Mouse (Mus musculus): Measurements from ENCODE around the gene Nck2. TPM values are rescaled to one million over a fixed set of nuclear protein-coding genes. Genes with fewer than 3 reads are reported as not detected.

Nck2 gene
- polyA plus RNA-seq, 1 experiment from 2014 or later, result 35.0 TPM

GRCm38 (mm10) chr1:43501143-43501919 lies 57.0 kb downstream of the Nck2 start:
- no peak for DNase-seq (ENCODE audit: low spot score)
- Histone ChIP-seq H3K27ac (replicated peaks) (no peak overlapping the region), H3K36me3 (no peaks in the 10 kb centered on the region), H3K9me3 (replicated peaks) (no peaks in the 10 kb centered on the region), H3K4me1 (peaks cover 35% of the 10 kb centered on the region), H3K27me3 (ENCODE audit: low read depth, poor library complexity, severe bottlenecking) (no peaks in the 10 kb centered on the region), H3K4me3 (no peak overlapping the region)
- 91% methylated on average over 6 of the region's 6 CpGs for WGBS

DNA sequence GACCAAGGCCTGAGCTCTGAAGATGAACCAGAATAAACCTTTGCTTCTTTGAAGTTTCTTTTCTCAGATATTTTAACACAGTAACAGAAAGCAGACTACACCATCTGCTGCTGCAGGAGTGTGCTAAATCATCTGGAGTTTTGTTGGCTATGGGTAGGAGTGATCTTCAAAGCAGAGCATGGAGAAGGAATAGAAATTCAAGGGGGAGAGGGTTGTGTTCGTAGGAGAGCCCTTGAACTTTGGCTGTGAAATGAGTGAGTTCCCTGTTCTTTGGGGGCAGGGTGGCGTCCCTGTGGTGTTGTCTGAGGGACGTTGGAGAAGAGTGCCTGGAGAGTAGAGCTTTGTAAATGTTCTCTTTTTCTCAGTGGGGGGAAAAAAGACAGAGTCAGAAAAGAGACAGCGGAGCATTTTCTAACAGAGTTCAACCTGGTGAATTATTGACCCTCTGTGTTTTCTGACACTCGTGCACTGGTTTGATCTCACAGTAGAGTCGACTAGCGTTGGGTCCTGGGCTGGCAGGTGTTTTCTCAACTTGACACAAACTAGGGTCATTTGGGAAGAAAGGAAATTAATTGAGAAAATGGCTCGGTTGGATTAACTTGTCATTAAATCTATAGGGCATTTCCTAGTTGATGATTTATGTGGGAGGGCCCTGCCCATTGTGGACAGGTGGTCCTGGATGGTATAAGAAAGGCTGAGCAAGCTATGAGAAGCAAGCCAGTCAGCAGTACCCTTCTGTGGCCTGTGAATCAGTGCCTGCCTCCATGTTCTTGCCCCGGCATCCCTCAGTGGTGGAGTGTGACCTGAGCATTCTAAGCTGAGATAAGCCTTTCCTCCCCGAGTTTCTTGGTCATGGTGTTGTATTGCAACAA lies 57.8 kb downstream of the Nck2 start:
- Histone ChIP-seq H3K4me3 (no peak overlapping the region), H3K9me3 (replicated peaks) (no peaks in the 10 kb centered on the region), H3K27ac (replicated peaks) (no peak overlapping the region), H3K36me3 (no peaks in the 10 kb centered on the region), H3K27me3 (ENCODE audit: low read depth, poor library complexity, severe bottlenecking) (no peaks in the 10 kb centered on the region), H3K4me1 (peaks cover 35% of the 10 kb centered on the region)
- whole genome bisulfite sequencing, result 73% methylated on average over 10 of the region's 10 CpGs
- DNase-seq (ENCODE audit: low spot score), result no peak

- no peaks in the 10 kb centered on the region for H3K9me3 ChIP-seq (replicated peaks)
- peaks cover 31% of the 10 kb centered on the region for H3K4me1 ChIP-seq
- no peak for DNase-seq (ENCODE audit: low spot score)
- no peak overlapping the region for H3K27ac ChIP-seq (replicated peaks)
- no peaks in the 10 kb centered on the region for H3K27me3 ChIP-seq (ENCODE audit: low read depth, poor library complexity, severe bottlenecking)
- H3K4me3 ChIP-seq, result no peak overlapping the region
- H3K36me3 ChIP-seq, result no peaks in the 10 kb centered on the region
- 77% methylated on average over 8 of the region's 8 CpGs for WGBS
These were observed 58.4 kb downstream of the Nck2 start for GRCm38 (mm10) chr1:43502792-43503146.

DNA sequence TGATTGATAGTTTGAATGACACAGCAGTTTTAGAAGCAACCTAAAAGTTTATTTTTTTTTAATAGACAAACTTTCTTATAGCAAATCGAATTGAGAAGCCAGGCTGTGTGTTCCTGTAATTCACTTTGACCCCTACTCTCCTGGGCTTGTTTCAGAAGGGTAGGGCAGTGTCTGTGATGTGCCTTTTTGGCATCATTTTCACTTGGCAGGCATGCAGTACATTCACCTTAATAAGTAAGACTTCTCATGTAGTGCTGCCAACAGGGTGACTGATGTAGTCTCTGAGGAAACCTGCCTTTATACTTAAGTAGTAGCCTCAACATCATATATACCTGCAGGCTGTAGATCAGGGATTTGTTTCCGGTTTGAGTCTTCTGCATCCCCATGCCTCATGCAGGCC lies 58.9 kb downstream of the Nck2 start:
- Histone ChIP-seq H3K4me1 (peaks cover 27% of the 10 kb centered on the region), H3K36me3 (no peaks in the 10 kb centered on the region), H3K27ac (replicated peaks) (no peak overlapping the region), H3K4me3 (no peak overlapping the region), H3K9me3 (replicated peaks) (no peaks in the 10 kb centered on the region), H3K27me3 (ENCODE audit: low read depth, poor library complexity, severe bottlenecking) (no peaks in the 10 kb centered on the region)
- WGBS, result 81% methylated on average over 2 of the region's 2 CpGs
- DNase-seq (ENCODE audit: low spot score), result no peak

GRCm38 (mm10) chr1:43503676-43504075 lies 59.3 kb downstream of the Nck2 start:
- DNase-seq (ENCODE audit: low spot score), result no peak
- 90% methylated on average over 6 of the region's 6 CpGs for WGBS
- Histone ChIP-seq H3K36me3 (0 out of 2 replicates have a peak, but pooled peaks cover under 1% of the 10 kb centered on the region), H3K27ac (replicated peaks) (no peak overlapping the region), H3K4me1 (peaks cover 27% of the 10 kb centered on the region), H3K27me3 (ENCODE audit: low read depth, poor library complexity, severe bottlenecking) (no peaks in the 10 kb centered on the region), H3K4me3 (no peak overlapping the region), H3K9me3 (replicated peaks) (no peaks in the 10 kb centered on the region)

DNA sequence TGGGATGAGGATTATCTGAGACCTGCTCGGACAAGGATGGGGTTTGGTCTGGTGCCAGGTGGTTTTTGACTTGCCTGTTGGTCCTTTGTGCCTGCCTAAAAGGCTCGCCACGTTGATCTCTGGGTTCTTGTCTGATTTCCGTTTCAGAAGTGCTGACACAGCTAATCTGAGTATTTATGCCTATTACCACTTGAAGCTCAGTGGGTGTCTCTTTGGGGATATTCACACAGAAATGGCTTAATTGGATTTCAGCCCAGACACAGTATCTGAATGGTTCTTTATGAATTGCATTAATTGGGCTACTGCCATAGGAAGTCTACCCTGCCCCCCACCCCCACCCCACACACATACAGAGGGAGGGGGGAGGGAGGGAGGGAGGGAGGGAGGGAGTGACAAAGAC lies 59.9 kb downstream of the Nck2 start:
- Histone ChIP-seq H3K36me3 (peaks cover 6% of the 10 kb centered on the region), H3K4me1 (peaks cover 25% of the 10 kb centered on the region), H3K4me3 (no peak overlapping the region), H3K9me3 (replicated peaks) (0 out of 2 replicates have a peak, but pooled peaks cover 2% of the 10 kb centered on the region), H3K27ac (replicated peaks) (no peak overlapping the region), H3K27me3 (ENCODE audit: low read depth, poor library complexity, severe bottlenecking) (no peaks in the 10 kb centered on the region)
- no peak for DNase-seq (ENCODE audit: low spot score)
- 25% methylated on average over 4 of the region's 4 CpGs for WGBS

- no peaks in the 10 kb centered on the region for H3K27me3 ChIP-seq (ENCODE audit: low read depth, poor library complexity, severe bottlenecking)
- 0 out of 2 replicates have a peak, but pooled peaks cover 3% of the 10 kb centered on the region for H3K9me3 ChIP-seq (replicated peaks)
- H3K4me1 ChIP-seq, result peaks cover 24% of the 10 kb centered on the region
- H3K4me3 ChIP-seq, result no peak overlapping the region
- WGBS, result 98% methylated on average over 3 of the region's 3 CpGs
- DNase-seq (ENCODE audit: low spot score), result no peak
- no peak overlapping the region for H3K27ac ChIP-seq (replicated peaks)
- H3K36me3 ChIP-seq, result peaks cover 29% of the 10 kb centered on the region
These were observed 62.3 kb downstream of the Nck2 start for GRCm38 (mm10) chr1:43506638-43507037.

DNA sequence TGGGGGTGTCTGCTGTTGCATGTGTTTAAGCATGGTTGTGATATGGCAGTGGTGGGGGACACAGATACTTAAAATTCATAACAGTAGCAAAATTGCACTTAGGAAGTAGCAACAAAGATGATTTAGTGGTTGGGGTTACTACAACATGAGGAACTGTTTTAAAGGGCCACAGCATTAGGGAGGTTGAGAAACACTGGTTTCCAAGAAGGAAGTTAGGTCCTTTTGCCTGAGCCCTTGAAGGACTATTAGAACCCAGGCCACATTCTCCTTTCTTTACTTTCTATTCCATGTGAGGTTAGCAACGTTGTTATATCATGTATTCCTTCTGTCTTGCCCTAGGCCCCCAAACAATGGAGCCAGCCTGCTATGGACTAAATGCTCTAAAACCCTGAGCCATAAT lies 63.4 kb downstream of the Nck2 start:
- Histone ChIP-seq H3K27me3 (ENCODE audit: low read depth, poor library complexity, severe bottlenecking) (no peaks in the 10 kb centered on the region), H3K4me3 (no peak overlapping the region), H3K4me1 (peaks cover 15% of the 10 kb centered on the region), H3K36me3 (peaks cover 40% of the 10 kb centered on the region), H3K9me3 (replicated peaks) (0 out of 2 replicates have a peak, but pooled peaks cover 3% of the 10 kb centered on the region), H3K27ac (replicated peaks) (no peak overlapping the region)
- 94% methylated on average over 1 of the region's 1 CpGs for WGBS
- DNase-seq (ENCODE audit: low spot score), result no peak

- Histone ChIP-seq H3K36me3 (peaks cover 61% of the 10 kb centered on the region), H3K4me1 (0 out of 2 replicates have a peak, but pooled peaks cover 4% of the 10 kb centered on the region), H3K9me3 (replicated peaks) (0 out of 2 replicates have a peak, but pooled peaks cover 3% of the 10 kb centered on the region), H3K27ac (replicated peaks) (no peak overlapping the region), H3K4me3 (no peak overlapping the region), H3K27me3 (ENCODE audit: low read depth, poor library complexity, severe bottlenecking) (no peaks in the 10 kb centered on the region)
- 85% methylated on average over 12 of the region's 12 CpGs for WGBS
- DNase-seq (ENCODE audit: low spot score), result no peak
These were observed 66.9 kb downstream of the Nck2 start for GRCm38 (mm10) chr1:43511256-43511655.

DNA sequence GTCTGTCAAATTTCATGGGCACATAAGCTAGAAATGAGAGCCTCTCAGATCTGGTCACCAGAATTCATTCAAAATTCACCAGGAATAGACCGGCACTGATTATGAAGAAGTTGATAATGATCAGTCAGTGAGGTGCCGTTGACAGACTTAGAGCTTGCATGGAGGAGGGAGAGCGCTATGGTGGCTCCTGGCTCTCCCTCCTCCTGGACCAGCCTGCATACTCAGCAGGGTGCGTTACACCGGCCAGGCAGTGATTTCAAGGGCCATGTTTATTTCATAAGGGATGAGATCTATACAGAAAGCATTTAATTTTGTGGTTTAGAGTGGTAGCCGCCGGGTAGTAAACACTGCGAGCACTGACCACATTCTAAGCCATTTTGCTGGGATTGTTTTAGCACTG lies 67.3 kb downstream of the Nck2 start:
- DNase-seq (ENCODE audit: low spot score), result no peak
- Histone ChIP-seq H3K36me3 (peaks cover 61% of the 10 kb centered on the region), H3K4me1 (no peaks in the 10 kb centered on the region), H3K27me3 (ENCODE audit: low read depth, poor library complexity, severe bottlenecking) (no peaks in the 10 kb centered on the region), H3K27ac (replicated peaks) (no peak overlapping the region), H3K9me3 (replicated peaks) (0 out of 2 replicates have a peak, but pooled peaks cover 3% of the 10 kb centered on the region), H3K4me3 (no peak overlapping the region)
- 94% methylated on average over 8 of the region's 8 CpGs for WGBS

DNA sequence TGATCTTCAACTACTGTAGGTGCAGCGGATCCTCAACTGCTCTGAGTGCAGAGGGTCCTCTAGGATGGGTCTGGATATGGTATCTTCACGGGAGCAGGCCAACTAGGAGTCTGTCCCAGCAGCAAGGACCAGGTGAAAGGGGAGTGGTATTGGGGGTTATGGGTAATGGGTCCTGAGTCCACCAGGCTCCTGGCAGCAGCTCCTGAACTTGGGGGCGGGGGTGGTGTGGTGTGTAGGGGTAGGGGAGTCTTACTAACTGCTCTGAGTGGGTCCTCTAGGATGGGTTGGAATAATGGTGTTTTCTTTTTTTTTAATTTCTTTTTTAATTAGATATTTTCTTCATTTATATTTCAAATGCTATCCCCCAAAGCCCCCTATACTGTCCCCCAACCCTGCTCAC lies 73.0 kb downstream of the Nck2 start:
- H3K36me3 ChIP-seq, result peaks cover 30% of the 10 kb centered on the region
- 91% methylated on average over 3 of the region's 3 CpGs for WGBS
- H3K27me3 ChIP-seq (ENCODE audit: low read depth, poor library complexity, severe bottlenecking), result no peaks in the 10 kb centered on the region
- no peaks in the 10 kb centered on the region for H3K9me3 ChIP-seq (replicated peaks)
- no peak overlapping the region for H3K27ac ChIP-seq (replicated peaks)
- DNase-seq (ENCODE audit: low spot score), result no peak
- no peak overlapping the region for H3K4me3 ChIP-seq
- H3K4me1 ChIP-seq, result no peaks in the 10 kb centered on the region

- peaks cover 5% of the 10 kb centered on the region; the same call in 1 of the 2 replicates for H3K4me1 ChIP-seq
- H3K36me3 ChIP-seq, result peaks cover 5% of the 10 kb centered on the region; the same call in 1 of the 2 replicates
- H3K4me3 ChIP-seq, result no peak overlapping the region
- H3K9me3 ChIP-seq (replicated peaks), result no peaks in the 10 kb centered on the region
- H3K27me3 ChIP-seq (ENCODE audit: low read depth, poor library complexity, severe bottlenecking), result no peaks in the 10 kb centered on the region
- H3K27ac ChIP-seq (replicated peaks), result no peak overlapping the region
- no peak for DNase-seq (ENCODE audit: low spot score)
- 93% methylated on average over 1 of the region's 1 CpGs for WGBS
These were observed 76.0 kb downstream of the Nck2 start for GRCm38 (mm10) chr1:43520216-43520988.

Data from midbrain, embryonic 10.5 days (tissue).